Mouse (Mus musculus) retina, embryonic 14.5 days (tissue): ENCODE data around the gene Ddx43.

Experiments
- DNase-seq: peaks from one replicate; pipeline ENCODE4 v3.0.0-alpha.2; 2015; ENCODE audit warnings: low spot score

Gene Ddx43

DNA sequence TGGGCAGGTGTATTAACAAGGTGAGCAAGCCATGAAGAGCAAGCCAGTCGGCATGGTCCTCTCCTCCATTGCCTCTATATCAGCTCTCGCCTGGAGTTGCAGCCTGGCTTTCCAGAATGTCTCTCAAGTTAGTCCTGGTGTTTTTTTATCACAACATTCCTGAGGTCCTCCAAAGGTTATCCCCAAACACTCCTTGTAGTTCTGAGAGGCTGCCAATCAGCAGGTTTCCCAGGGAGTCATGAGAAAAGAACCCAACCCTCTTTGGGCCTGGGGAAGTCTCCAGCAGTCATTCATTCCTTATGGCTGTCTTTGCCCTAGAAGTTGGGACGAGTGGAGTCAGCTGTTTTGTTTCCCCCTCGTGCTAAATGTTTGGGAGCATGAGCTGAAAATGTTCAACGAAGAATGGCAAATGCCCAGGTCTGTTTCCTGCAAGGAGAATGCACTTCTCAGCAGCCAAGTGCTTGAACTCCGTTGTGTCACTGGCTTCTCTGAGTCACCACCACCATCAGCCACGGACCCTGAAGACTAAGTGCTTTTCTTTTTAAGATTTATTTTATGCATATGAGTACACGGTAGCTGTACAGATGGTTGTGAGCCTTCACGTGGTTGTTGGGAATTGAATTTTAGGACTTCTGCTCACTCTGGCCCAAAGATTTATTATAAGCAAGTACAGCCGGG is 22.6 kb upstream of the Ddx43 start:
- DNase-seq = no peak

DNA sequence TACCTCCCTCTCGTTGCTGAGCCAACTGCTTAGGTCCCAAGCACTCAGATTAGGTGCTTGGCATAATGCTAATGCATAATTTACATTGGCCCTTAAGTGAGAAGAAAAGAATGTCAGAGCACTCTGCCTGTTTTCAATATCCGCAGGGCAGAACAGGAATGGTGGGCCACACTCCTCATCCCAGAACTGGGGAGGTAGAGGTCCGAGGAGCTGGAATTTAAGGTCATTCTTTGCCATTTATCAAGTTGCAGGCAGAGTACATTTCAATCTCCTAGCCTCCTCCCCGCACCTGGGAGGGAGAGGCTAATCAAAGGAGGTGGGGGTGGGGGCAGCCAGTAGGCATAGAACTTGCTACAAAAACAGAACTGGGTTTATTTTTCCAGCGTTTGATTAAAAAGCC is 21.2 kb upstream of the Ddx43 start:
- no peak for DNase-seq

DNA sequence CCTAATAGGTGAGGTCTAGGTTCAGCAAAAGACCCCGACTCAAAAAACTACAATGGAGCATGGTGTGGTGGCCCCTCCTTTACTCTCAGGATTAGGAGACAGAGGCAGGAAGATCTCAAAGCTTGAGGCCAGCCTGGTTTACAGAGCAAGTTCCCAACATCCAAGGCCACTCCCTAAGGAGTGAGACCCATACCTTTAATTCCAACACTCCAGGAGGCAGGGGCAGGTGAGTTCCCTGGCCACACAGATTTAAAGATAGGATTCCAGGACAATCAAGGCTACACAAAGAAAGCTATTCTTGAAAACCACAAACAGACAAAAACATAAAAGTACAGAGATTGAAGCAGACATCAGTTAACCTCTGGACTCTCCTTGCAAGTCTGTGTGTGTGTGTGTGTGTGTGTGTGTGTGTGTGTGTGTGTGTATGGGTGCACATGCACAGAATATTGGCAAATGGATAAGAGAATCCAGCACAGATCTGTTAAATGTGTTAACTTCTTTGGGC is 20.6 kb upstream of the Ddx43 start:
- DNase-seq = no peak

DNA sequence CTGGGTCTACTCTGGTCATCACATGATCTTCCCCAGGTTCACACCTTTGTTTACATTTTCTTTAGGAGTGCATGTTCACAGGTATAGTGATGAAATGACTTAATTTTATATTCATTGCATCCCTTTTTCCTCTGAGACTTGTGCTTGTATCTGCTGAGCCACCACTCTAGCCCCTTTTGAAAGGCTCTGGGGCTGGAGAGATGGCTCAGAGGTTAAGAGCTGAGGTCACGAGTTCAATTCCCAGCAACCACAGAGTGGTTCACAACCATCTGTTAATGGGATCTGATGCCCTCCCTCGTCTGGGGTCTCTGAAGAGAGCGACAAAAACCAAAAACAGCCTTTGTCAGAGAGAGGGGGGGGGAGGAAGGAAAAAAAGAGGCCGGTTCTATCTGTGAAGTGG is 20.1 kb upstream of the Ddx43 start:
- no peak for DNase-seq

DNA sequence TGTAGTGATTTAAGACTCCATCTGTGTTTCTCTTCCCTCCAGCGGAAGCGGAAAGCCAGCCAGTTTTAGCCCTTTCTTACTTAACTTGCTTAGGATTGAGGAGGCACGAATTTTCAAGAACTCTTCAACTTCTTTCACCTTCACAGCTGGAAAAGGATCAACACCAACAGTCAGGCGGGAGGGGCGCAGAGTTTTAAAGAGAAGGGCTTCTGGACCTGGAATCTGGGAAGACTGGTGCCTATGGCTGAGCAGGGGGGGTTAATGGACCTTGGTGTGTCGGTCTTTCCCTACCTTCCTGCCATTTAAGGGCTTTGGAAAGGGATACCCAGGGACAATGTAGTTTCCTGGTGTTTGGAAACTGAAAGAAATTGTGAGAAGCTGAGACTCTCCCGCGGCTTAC is 18.0 kb upstream of the Ddx43 start:
- no peak for DNase-seq

DNA sequence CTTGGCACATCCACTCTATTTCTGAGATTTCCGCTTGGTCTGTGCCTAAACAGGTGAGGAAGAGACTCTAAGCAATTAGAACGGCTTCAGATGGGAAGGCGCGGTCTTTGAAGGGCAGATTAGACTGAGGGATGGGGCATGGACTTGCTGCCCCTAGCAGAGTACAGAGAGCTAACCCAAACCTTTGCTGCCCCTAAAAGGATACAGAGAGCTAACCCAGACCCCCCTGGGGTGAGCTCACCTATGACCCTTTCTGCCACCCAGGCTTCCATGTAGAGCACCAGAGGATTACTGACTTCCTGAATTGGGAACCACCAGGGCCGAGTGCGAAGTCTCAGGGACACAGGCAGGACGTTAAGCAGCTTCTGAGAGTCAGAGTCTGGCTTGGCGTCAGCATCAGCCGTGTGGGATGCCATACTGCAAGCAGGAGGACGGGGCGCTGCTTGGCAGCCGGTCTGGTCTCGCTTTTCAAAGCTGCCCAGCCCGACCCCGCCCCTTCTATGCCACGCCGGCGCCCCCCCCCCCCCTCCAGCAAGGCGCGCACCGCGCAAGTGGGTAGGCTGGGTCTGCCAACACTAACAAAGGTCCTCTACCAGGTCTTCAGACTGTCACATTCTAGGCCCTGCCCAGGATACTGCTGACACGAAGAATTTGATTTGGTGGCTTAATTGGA is 17.3 kb upstream of the Ddx43 start, which contains the start of gene Ooep:
TSS of gene Ooep (minus strand) at position 613 of the 673 bp plus-strand sequence.
- DNase-seq = peak; percentile 68

DNA sequence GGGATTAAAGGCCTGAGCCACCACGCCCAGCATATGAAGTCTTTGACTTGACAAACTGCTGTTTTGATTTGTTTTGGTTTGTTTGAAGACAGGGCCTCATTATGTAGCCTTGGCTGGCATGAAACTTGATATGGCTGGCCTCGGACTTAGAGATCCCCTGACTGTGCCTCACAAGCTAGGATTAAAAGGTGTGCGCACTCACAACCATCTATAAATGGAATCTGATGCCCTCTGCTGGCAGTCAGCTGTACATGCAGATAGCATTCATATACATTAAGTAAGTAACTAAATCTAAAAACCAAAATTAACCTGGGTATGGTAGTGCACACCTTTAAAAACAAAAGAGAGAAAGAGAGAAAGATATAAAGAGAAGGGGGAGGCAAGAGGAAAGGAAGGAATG is 9.7 kb upstream of the Ddx43 start:
- no peak for DNase-seq

DNA sequence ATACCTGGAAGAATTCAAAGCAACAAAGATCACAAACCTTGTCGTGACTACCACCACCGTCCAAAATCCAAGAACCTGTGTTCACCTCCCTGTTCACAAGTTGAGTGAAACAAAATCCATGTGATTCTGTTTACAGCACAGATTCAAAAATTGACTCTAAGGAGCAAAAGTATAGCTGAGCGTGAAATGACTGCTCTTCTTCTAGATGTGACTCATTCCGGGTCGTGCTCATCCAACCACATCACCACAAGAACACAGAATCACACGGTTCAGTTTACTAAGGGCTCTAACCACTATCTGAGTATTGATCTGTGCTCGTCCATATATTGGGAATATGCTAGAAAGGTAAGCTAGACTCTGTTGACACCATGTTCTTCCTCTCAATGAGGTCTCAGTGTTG is 8.6 kb upstream of the Ddx43 start:
- DNase-seq = no peak

DNA sequence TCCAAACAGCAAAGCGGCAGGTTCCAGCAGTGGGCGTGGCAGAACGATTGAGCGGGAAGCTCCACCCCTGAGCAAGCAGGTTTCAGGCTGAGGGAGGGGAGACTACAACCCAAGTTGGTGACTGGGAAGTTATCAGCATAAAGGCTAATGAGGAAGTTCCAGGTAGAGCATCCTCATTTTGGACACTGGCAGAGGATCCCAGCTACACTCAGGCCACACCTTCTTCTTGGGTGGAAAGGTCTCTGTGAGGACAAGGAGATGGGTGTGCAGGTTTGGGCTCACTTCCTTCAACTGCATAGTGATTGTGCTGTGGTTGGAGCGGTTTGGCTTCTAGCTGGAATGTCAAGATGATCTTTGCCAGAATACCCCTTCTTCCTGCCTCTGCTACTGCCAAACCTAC is 5.6 kb upstream of the Ddx43 start:
- DNase-seq = no peak

DNA sequence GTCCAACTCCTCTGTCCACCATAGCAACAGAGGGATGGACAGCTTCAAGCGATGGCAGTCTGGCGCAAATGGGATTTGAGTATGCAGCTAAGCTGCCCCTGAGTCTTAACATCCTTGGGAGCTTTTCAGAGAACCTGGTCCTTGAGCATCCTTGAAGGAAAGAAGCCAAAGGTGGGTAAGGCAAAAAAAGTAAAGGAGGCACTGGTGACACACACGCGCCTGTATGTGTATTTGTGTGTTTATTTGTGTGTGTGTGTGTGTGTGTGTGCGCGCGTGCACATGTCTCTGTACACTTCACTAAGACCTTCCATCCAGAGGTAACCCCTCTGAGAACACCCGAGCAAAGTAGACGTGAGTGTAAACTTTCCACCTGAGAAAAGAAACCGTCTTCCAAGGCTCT is 1.8 kb upstream of the Ddx43 start:
- no peak for DNase-seq

DNA sequence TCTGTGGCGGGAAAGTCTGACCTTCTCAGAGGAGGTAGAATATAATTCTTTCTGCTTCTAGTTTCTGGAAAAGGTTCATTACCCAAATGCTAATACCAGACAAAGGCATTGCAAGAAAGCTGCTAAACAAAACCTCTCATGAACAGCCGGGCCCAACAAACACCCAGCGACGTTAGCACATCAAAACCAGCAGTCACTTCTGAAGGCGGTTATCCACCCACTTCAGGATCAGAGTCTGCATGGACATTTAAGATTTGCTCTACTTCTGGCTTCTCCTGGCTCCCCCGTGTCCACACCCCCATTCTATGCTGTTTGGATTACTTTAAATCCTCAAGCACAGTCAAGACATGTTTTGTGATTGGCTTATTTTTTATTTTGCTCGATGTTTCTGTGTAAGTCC is 975 bp upstream of the Ddx43 start:
- DNase-seq = no peak

DNA sequence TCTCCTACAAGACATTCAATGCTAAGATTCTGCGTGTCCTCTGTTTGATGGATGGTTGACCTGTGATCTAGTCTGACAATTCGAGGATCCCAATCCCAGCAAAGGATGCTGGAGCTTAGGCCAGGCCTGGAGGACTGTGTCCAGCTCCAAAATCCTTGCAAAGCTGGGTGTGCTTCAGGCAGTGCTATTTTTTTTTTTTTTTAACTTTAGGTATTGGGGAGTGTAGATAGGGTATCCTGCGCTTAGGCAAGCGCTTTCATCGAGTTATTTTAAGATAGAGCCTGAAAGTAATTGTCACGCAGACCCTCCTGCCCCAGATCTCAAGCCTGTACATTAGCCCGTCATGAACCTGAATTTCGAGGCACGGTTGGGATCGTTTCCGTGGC is 340 bp upstream of the Ddx43 start:
- DNase-seq = no peak

DNA sequence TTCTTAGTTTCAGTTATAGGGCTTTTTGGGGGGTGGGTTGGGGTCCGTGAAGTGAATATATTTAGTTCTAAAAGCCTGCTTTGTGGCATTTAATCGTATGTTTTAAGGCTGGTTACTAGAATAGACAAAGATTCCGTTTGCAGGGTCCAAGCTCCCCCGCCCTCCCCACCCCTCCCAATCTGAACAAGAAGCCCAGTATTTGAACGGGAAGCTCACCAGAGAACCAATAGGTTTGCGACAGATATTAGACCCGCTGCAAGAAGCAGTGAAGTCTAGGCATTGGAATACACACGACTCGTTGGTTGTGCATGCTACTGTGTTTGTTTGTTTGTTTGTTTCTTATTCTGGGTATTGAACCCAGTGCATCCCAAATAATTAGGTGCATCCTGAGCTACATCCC is 940 bp downstream of the Ddx43 start:
- no peak for DNase-seq

DNA sequence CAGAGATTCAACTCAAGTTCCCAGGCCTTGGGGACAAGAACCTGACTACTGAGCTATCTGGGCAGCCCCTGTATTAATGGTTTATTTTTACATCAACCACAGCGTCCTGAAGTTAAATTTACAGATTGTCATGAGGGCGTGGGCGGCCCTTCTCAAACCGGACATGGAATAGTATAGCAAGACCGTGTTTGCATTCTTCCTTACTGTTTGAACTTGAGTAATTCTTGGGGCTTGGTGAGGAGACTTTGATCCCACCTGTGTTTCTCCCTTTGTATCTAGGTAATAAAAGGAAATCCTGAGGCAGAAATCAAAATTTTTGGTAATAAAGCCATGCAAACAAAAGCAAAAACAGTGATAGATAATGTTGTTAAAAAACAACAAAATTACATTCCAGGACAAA is 5.0 kb downstream of the Ddx43 start:
- no peak for DNase-seq

DNA sequence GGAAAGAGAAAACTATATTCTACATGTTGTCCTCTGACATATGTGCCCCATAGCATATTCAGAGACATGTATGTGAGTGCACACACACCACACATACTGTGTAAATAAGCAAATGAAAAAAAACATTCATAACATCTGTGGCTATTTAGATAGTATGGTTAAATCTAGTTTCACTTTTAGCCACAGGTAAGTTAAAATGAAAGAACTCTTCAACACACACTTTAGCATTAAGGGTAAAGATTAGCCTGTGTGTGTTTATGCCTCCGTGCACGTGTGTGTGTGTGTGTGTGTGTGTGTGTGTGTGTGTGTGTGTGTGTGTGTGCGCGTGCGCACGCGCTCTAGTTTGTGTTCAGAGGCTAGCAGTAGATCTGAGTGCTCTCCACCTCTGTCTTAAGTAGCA is 6.0 kb downstream of the Ddx43 start:
- DNase-seq = no peak

DNA sequence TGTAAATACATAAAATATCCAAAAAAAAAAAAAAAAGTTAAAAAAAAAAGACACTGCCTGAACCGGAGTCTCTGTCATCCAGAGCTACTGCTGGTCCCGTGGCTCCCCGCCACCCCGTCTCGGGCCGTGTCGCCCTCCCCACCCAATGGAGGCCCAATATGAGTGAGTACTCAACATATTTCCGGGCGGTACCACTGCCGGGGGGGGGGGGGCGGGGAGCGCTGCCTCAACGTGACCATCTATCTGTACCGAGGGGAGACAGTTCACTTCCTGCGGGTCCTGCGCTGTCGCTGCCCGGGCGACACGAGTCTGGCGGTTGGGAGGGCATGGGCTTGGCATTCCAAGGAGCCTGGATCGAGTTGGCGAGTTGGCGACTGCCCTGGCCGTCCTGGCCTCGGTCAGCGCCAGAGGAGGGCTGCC is 31.8 kb downstream of the Ddx43 start:
- no peak for DNase-seq

DNA sequence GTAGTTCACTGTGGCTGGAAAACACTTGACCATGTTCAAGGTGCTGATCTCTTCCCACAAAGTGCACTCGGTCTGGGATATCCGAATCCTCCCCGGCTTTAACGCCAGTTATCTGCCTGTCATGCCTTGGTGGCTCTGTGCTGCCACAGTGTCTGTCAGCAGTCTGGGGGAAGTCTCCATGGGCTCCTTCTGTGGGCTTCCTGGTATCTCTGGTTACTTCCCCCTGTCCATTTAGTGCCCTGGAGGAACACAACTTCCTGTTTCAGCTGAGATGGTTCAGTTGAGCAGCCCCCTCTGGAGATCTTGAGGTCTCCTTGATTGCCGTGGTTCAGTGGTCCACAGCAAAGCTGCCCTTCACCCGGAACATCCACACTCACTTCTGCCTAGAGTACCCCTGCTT is 32.6 kb downstream of the Ddx43 start:
- DNase-seq = no peak

DNA sequence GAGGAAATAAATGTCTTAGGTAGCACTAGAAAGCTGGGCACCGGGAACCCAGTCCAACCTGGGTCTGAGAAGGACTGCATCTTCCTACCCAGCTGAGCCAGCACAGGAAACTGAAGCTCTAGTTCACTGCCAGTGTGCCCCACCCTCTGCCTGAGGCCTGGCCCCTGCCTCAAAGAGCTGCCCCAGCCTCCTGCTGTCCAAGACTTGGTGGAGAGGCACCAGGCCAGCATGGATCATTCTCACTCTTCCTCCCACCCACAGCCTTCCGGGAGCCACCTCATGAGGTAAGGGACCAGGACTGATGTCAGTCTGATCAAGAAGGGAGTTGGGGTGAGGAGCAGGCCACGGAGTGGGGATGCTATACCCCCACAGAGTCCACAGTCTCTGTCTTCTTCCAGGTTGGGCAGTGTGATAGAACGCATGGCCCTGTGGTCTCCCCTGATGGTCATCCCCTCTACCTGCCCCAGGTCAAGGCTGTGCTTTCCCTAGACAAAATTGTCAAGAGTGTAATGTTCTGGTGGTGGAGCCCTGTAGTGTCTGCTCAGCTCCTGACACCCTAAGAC is 33.4 kb downstream of the Ddx43 start:
- DNase-seq = no peak

DNA sequence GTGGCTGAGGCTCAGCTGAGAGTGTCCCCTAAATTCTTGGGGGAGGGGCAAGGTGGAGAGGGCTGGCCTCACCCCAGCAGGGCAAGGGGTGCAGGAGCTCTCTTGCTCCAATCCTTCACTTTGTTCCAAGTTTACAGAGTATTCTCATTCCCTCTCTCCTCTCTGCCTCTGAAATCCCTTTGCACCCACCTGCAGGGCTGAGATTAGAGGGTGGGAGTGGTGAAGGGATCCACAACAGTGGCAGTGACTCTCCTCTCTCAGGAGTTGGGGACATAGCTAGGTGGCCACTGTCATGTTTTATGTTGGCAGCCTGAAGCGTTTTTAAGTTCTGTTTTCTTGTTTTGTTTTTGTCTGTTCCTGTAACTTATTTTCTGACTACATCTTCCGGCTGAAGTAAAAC is 34.0 kb downstream of the Ddx43 start:
- no peak for DNase-seq

DNA sequence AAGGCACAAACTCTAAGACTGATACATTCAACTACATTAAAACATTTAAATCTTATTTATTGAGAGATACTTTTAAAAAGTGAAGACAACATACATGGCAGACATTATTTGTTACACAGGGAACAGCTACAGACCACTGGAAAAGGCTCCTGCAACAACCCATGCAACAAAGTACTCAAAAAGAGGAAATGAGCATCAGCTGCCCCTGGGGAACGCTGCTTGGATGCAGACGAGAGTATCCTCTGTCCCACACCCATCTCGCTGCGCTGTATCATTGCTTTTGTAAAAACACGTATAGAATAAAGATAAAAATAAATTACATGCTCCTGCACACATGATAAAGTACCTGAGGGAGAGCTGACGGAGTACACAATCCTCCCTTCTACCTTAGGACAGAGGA is 34.9 kb downstream of the Ddx43 start:
- no peak for DNase-seq

DNA sequence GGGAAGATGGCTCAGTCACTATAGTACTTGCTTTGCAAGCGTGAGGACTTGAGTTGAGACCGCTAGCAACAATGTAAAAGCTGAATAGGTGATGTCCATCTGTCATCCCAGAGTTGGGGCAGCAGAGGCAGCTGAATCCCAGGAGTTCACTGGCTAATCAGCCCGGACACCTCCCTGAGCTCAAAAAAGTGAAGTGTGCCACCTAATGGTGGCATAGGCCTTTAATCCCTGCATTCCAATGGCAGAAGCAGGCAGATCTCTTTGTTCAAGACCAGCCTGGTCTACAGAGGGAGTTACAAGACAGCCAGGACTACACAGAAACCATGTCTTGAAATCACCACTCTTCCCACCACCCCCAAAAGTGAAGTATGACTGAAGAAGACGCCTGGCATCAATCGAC is 36.9 kb downstream of the Ddx43 start:
- no peak for DNase-seq

DNA sequence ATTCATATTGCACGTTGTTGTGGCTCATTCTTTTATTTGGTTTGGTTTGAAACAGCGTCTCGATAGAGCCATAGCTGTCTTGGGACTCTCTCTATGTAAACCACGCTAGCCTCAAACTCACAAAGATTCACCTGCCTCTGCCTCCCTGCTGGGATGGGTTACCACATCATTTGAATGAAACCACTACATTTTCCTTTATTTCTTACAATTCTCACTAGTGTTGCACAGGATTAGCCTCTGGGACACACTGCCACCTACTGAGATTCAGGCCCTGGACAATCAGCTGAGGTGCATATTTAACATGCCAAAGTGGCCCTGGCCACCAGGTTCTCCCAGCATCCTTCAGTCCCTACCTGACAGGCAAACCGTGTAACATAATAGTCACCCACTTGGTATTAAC is 43.8 kb downstream of the Ddx43 start:
- no peak for DNase-seq

DNA sequence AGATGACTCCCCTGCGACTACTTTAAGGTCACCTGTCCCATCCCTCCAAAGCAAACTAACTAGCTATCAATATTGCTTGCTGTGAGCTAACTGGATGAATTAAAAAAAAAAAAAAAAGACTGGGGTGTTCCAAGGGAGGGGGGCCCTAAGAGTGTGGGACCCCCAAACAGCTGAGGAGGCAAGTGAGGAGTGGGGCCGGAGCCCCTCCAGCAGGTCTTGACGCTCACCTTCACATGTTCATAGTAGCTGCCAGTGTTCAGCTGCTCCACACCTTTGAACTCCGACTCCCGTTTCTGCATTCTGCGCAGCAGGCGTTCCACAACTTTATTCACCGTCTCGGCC is 46.6 kb downstream of the Ddx43 start:
- no peak for DNase-seq
